Comparison of ENCODE assay signal across 11 mouse cellular contexts in the genomic region with DNA sequence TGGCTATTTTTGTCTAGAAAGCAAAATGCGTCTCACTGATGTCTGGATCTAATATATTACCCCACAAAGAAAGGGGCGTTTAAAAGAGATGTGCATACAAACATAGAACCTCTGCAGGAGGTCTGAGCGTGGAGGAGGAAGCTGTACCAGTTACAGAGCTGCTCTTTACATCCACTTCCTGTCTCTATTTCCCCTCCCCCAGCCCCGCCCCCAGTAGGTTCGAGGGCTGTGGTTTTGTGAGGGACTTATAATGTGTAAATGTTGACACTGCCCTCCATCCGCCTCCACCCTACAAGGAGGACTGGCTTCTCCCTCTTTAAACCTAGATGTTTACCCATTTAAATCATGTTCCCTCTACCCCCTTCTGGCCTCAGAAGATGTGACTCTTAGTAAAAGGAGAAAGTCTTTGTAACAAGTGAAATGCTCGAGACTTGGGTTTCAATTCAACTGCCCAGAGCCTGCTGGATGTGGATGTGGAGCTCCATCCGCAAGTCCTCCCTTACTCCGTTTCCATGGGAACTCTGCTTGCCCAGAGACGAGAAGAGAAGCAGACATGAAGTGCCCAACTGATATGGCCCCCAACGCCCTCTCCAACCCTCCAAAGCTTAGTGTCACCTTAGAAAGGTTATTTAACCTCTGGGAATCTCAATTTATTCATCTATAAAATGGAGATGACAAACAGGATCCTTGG. TPM values are rescaled to one million over a fixed set of nuclear protein-coding genes. Genes with fewer than 3 reads are reported as not detected.
DNase-seq lines count a peak whose midpoint lies in the region; ATAC-seq and TF ChIP-seq lines count a peak whose summit lies in the region.
"Had no signal": no experiment of that assay in that cellular context is flagged by ENCODE, and none has a peak within 500 bp of the region (broad histone marks: within the 10 kb centered on the region; RNA-seq: fewer than 3 reads in every experiment).

No protein-coding gene starts in this region.

- no peak for ATAC-seq in heart, embryonic 13.5 days (ENCODE audit: extremely low read depth, insufficient number of reproducible peaks, low FRiP score, low TSS enrichment)
- ATAC-seq in lung, embryonic 16.5 days (ENCODE audit: low read depth), result peak; percentile 75
- peak; percentile 82 for ATAC-seq in stomach, embryonic 14.5 days (ENCODE audit: insufficient number of reproducible peaks, insufficient read depth, low FRiP score, low read depth)

- TF ChIP-seq POLR2A in bone marrow, adult 2 months (IDR thresholded peaks at IDR 0.05; ENCODE audit: borderline replicate concordance, control insufficient read depth, low read depth, low read length), result no peak

- no peak overlapping the region for H3K4me3 ChIP-seq in heart, embryonic 13.5 days
- no peak overlapping the region for H3K4me3 ChIP-seq in bone marrow, adult 2 months (replicated peaks; ENCODE audit: control insufficient read depth, low read depth, low read length)
- H3K4me3 ChIP-seq in lung, embryonic 16.5 days (ENCODE audit: low read length), result no peak overlapping the region
- no peak overlapping the region for H3K4me3 ChIP-seq in stomach, embryonic 14.5 days (ENCODE audit: low read depth, low read length)
- no peak overlapping the region for H3K4me3 ChIP-seq in embryonic facial prominence, embryonic 10.5 days
- H3K4me3 ChIP-seq: embryonic facial prominence, embryonic 13.5 days; hindbrain, embryonic 15.5 days; neural tube, embryonic 12.5 days had no signal

- WGBS in heart, embryonic 13.5 days, result 53% methylated on average over 11 of the region's 11 CpGs
- 34% methylated on average over 11 of the region's 11 CpGs for WGBS in bone marrow, adult 2 months
- 40% methylated on average over 11 of the region's 11 CpGs for WGBS in lung, embryonic 16.5 days
- 44% methylated on average over 11 of the region's 11 CpGs for WGBS in stomach, embryonic 14.5 days
- WGBS in embryonic facial prominence, embryonic 10.5 days, result 75% methylated on average over 11 of the region's 11 CpGs

- TF ChIP-seq CTCF in bone marrow, adult 2 months (IDR thresholded peaks at IDR 0.05; ENCODE audit: control insufficient read depth, insufficient read depth, low read length), result no peak

- peaks cover 69% of the 10 kb centered on the region for H3K4me1 ChIP-seq in heart, embryonic 13.5 days
- H3K4me1 ChIP-seq in bone marrow, adult 2 months (ENCODE audit: control insufficient read depth, insufficient read depth, low read length), result peaks cover 3% of the 10 kb centered on the region
- peaks cover 15% of the 10 kb centered on the region for H3K4me1 ChIP-seq in lung, embryonic 16.5 days (replicated peaks; ENCODE audit: control insufficient read depth, insufficient read depth, low read length)
- peaks cover 7% of the 10 kb centered on the region; the same call in 1 of the 2 replicates for H3K4me1 ChIP-seq in stomach, embryonic 14.5 days (ENCODE audit: control insufficient read depth, insufficient read depth, low read length)
- H3K4me1 ChIP-seq in embryonic facial prominence, embryonic 10.5 days, result peaks cover 5% of the 10 kb centered on the region
- H3K4me1 ChIP-seq: neural tube, embryonic 12.5 days had no signal

- H3K9ac ChIP-seq in heart, embryonic 13.5 days, result no peak overlapping the region
- no peak overlapping the region for H3K9ac ChIP-seq in lung, embryonic 16.5 days (ENCODE audit: low read length)
- no peak overlapping the region for H3K9ac ChIP-seq in stomach, embryonic 14.5 days (replicated peaks; ENCODE audit: low read depth, low read length)
- H3K9ac ChIP-seq: embryonic facial prominence, embryonic 13.5 days; hindbrain, embryonic 15.5 days; neural tube, embryonic 12.5 days had no signal

- no peaks in the 10 kb centered on the region for H3K27me3 ChIP-seq in heart, embryonic 13.5 days (replicated peaks)
- no peaks in the 10 kb centered on the region for H3K27me3 ChIP-seq in lung, embryonic 16.5 days (ENCODE audit: control insufficient read depth, insufficient read depth, low read depth, low read length)
- H3K27me3 ChIP-seq in stomach, embryonic 14.5 days (ENCODE audit: control insufficient read depth, insufficient read depth, low read length), result no peaks in the 10 kb centered on the region
- no peaks in the 10 kb centered on the region for H3K27me3 ChIP-seq in embryonic facial prominence, embryonic 10.5 days (replicated peaks; ENCODE audit: low read depth, poor library complexity, severe bottlenecking)
- H3K27me3 ChIP-seq: embryonic facial prominence, embryonic 13.5 days; hindbrain, embryonic 15.5 days; neural tube, embryonic 12.5 days had no signal

- no peaks in the 10 kb centered on the region for H3K9me3 ChIP-seq in heart, embryonic 13.5 days
- H3K9me3 ChIP-seq in lung, embryonic 16.5 days (ENCODE audit: control insufficient read depth, low read length), result no peaks in the 10 kb centered on the region
- no peaks in the 10 kb centered on the region for H3K9me3 ChIP-seq in stomach, embryonic 14.5 days (ENCODE audit: control insufficient read depth, low read depth, low read length)
- no peaks in the 10 kb centered on the region for H3K9me3 ChIP-seq in embryonic facial prominence, embryonic 10.5 days
- H3K9me3 ChIP-seq: embryonic facial prominence, embryonic 13.5 days; hindbrain, embryonic 15.5 days; neural tube, embryonic 12.5 days had no signal

- H3K4me2 ChIP-seq in heart, embryonic 13.5 days, result no peak overlapping the region
- no peak overlapping the region for H3K4me2 ChIP-seq in lung, embryonic 16.5 days (ENCODE audit: low read depth, low read length)
- no peak overlapping the region for H3K4me2 ChIP-seq in stomach, embryonic 14.5 days (replicated peaks; ENCODE audit: low read depth, low read length)
- H3K4me2 ChIP-seq: embryonic facial prominence, embryonic 13.5 days; hindbrain, embryonic 15.5 days; neural tube, embryonic 12.5 days had no signal

- peak overlapping the region; percentile 43 for H3K27ac ChIP-seq in heart, embryonic 13.5 days (replicated peaks)
- peak overlapping the region; percentile 62 for H3K27ac ChIP-seq in bone marrow, adult 2 months (ENCODE audit: control insufficient read depth, insufficient read depth, low read depth, low read length, poor library complexity)
- H3K27ac ChIP-seq in lung, embryonic 16.5 days (ENCODE audit: low read length), result peak overlapping the region; percentile 59
- no peak overlapping the region for H3K27ac ChIP-seq in stomach, embryonic 14.5 days (ENCODE audit: low read length)
- no peak overlapping the region for H3K27ac ChIP-seq in embryonic facial prominence, embryonic 10.5 days (replicated peaks)
- H3K27ac ChIP-seq: embryonic facial prominence, embryonic 13.5 days; neural tube, embryonic 12.5 days had no signal

- DNase-seq in heart, adult 9 months (ENCODE audit: low spot score in 2 of 2), result no peak
- no peak for DNase-seq in urinary bladder, postnatal 25 days (ENCODE audit: low spot score)
- DNase-seq in embryonic facial prominence, embryonic 10.5 days (ENCODE audit: low spot score), result no peak
- no peak for DNase-seq in right cerebral cortex, adult 2 months (ENCODE audit: low spot score in 2 of 2)

- H3K36me3 ChIP-seq in heart, embryonic 13.5 days, result peaks cover 42% of the 10 kb centered on the region
- H3K36me3 ChIP-seq in lung, embryonic 16.5 days (ENCODE audit: control insufficient read depth, insufficient read depth, low read length), result no peaks in the 10 kb centered on the region
- no peaks in the 10 kb centered on the region; the same call in 1 of the 2 replicates for H3K36me3 ChIP-seq in stomach, embryonic 14.5 days (ENCODE audit: control insufficient read depth, insufficient read depth, low read length)
- peaks cover 92% of the 10 kb centered on the region for H3K36me3 ChIP-seq in embryonic facial prominence, embryonic 10.5 days (replicated peaks)

RNA-seq across cellular contexts. Expression of a gene that starts 43.7 kb away (rescaled TPM):
- 69.7 and 70.4 TPM in 2 replicates for polyA plus RNA-seq in heart, embryonic 13.5 days (2015; fragmentation: Nextera tagmentation; extraction: Ambion mirVana)
- 9.3 and 17.0 TPM in 2 replicates for polyA plus RNA-seq in bone marrow, adult 2 months (2011; ENCODE audit: insufficient read depth, insufficient read length, low replicate concordance, missing spikeins)
- 47.5 and 48.8 TPM in 2 replicates for polyA plus RNA-seq in lung, embryonic 16.5 days (2015; fragmentation: Nextera tagmentation; extraction: Ambion mirVana)
- polyA plus RNA-seq in stomach, embryonic 14.5 days (2014; fragmentation: Nextera tagmentation; extraction: Ambion mirVana), result 77.5 and 82.8 TPM in 2 replicates
- 120 and 124 TPM in 2 replicates for polyA plus RNA-seq in embryonic facial prominence, embryonic 10.5 days (2016; fragmentation: Nextera tagmentation; extraction: Ambion mirVana)

Comparison
In these comparisons a context has a peak if more than half of its experiments do, and no peak if none do; other contexts are left out.
1. H3K27ac ChIP-seq: peak in heart, embryonic 13.5 days (single experiment), bone marrow, adult 2 months (single experiment) and lung, embryonic 16.5 days (single experiment); none in stomach, embryonic 14.5 days (single experiment) and embryonic facial prominence, embryonic 10.5 days (single experiment).